Mouse (Mus musculus): ENCODE data around the gene Slc23a2.

GRCm38 (mm10) chr2:132019372-132019811, 125.5 kb downstream of the Slc23a2 start:
- no peak for TF ChIP-seq CTCF (conservative IDR thresholded peaks at IDR 0.05; ENCODE audit: low read length)
- TF ChIP-seq POU5F1 (IDR thresholded peaks at IDR 0.05; ENCODE audit: borderline replicate concordance, low read length) = no peak

Data from E14TG2a.4 (cell line).